Mouse (Mus musculus): ENCODE results near the gene Pou3f3.

DNA sequence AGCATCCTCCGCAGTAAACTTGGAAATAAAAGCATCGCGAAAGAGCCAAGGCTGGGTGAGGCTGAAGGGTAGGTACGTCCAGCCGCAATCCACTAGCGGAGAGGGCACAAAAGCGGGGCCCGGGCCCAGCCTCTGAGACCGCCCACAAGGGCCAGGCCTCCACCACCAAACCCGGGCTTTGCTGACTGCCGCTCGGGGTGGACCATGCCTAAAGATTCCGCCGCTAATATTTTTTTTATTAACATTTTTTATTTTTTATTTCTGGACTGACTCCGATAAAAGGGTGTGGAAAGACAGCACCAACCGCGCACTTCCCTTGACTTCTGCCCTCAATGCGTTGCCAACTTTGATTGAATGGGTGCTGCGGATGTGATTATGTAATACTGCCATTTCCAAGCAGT is 3.9 kb downstream of the Pou3f3 start:
- TF ChIP-seq CTCF (IDR thresholded peaks at IDR 0.05; ENCODE audit: borderline replicate concordance, control insufficient read depth, extremely low read depth, insufficient read depth, low read length, poor library complexity): no peak
- no peak for TF ChIP-seq POLR2A (IDR thresholded peaks at IDR 0.05; ENCODE audit: control insufficient read depth, extremely low read depth, insufficient read depth, low read length, poor library complexity)
